Mouse (Mus musculus) left cerebral cortex, adult 8-10 months (tissue): ENCODE data around the gene 8030474K03Rik. TPM values are rescaled to one million over a fixed set of nuclear protein-coding genes. Genes with fewer than 3 reads are reported as not detected.
"Not testable (repeated sequence)": the region's sequence is repeated elsewhere in the genome, so short reads cannot be mapped to it uniquely, and the experiment has no call there.

Experiments
- DNase-seq, 2 experiments: peaks; one replicate each; pipeline ENCODE4 v3.0.0; 2022; ENCODE audit warnings: low spot score in 2 of 2
- total RNA-seq, 4 experiments: library from RNA; stranded (reverse); gene quantifications; 2 replicates each; pipeline ENCODE4 v1.2.4; 2022

Gene 8030474K03Rik
- not detected for total RNA-seq

GRCm38 (mm10) chrX:101794342-101794741 lies at the start of gene 8030474K03Rik, which contains the start of gene Gm4779:
TSS of gene 8030474K03Rik (plus strand) at chrX:101794656.
TSS of gene Gm4779 (minus strand) at chrX:101794423.
- no peak for DNase-seq

GRCm38 (mm10) chrX:101750144-101750543 lies 44.3 kb upstream of the 8030474K03Rik start:
- DNase-seq, result no peak

- DNase-seq, result peak; percentile 6 to 39
Measured at GRCm38 (mm10) chrX:101754478-101754877, 40.0 kb upstream of the 8030474K03Rik start.

- DNase-seq, result no peak
Measured at GRCm38 (mm10) chrX:101764621-101765020, 29.8 kb upstream of the 8030474K03Rik start.

DNA sequence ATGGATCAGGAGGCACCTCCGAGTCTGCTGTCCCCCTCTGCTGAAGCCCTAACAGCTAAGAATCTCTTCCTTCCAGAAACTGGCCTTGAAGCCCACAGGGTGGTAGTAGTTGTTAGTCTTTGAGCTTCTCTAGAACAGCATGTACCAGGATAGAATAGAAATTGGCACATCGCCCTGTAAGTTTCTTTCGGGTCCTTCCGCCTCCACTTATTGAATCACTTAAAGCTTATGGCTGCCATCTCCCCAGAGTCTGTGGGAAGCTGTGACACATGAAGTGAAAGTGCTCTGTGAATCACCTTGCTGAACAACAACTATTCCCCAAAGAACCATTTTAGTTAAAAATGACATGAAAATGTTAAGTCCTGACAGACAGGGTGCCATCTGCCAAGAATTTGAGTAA lies 29.3 kb upstream of the 8030474K03Rik start:
- DNase-seq, result peak in 1 of 2 experiments; percentile 68

- DNase-seq, result no peak
Measured at GRCm38 (mm10) chrX:101767280-101767679, 27.2 kb upstream of the 8030474K03Rik start.

DNA sequence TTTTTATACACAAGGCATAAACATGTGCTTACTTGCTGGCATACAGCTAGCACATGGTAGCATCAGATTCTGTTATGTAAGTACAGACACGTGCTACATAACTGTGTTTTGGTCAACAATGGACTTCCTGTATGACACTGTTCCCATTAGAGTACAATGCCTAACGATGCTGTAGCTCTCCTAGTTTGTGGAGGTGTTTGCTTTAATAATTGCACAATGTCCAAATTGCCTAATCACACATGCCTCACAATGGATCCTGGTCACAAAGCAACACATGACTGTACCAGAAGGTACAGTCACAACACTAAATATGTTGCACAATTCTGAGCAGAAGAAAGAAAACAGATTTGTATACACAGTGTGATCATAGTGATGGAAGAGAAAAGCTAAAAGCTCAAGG lies 25.0 kb upstream of the 8030474K03Rik start:
- no peak for DNase-seq

DNA sequence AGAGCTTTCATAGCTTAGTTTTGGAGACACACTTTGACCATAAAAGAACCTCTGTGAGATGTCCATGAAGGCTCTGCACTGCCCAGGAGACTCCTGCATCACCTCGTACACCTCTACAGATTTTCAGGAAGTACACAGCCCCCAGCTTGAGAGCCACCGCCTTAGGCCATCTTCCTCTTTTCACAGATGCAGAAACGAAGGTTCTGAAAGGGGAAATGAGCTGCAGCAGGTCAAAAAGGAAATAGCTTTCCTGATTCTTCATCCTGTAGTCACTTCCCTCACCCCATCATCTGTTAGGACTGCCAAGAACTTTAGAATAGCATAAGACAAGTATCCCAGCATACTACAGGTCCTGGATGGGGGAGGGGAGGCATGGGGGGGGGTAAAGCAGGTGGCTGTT lies 24.1 kb upstream of the 8030474K03Rik start:
- no peak for DNase-seq

DNA sequence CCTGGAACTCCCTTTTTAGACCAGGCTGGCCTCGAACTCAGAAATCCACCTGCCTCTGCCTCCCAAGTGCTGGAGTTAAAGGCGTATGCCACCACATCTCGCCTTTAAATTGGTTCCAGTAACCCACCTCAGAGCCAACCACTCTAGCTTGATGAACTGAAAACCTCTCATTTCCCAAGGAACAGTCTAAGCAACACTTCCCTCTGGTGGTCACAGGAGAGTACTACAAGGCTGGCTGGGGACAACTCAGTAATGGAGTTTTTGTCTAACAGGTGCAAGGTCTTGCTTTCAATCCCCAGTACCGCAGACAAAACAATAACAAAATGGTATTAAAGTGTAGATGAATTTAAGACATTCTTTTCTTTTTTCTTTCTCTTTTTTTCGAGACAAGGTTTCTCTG lies 22.4 kb upstream of the 8030474K03Rik start:
- DNase-seq, result no peak

GRCm38 (mm10) chrX:101791551-101791950 lies 2.9 kb upstream of the 8030474K03Rik start:
- DNase-seq, result peak in 1 of 2 experiments; percentile 48

GRCm38 (mm10) chrX:101805512-101805911 lies 11.1 kb downstream of the 8030474K03Rik start:
- no peak for DNase-seq

- DNase-seq, result no peak
Measured at GRCm38 (mm10) chrX:101811750-101812149, 17.3 kb downstream of the 8030474K03Rik start.

GRCm38 (mm10) chrX:101819163-101819562 lies 24.7 kb downstream of the 8030474K03Rik start:
- DNase-seq, result no peak

- not testable (repeated sequence) for DNase-seq
Measured at GRCm38 (mm10) chrX:101819980-101820379, 25.5 kb downstream of the 8030474K03Rik start.

GRCm38 (mm10) chrX:101847191-101847795 lies 52.8 kb downstream of the 8030474K03Rik start:
- DNase-seq, result no peak

Other genes with a start within 250 kb of the 8030474K03Rik start
- 100 to 1,000 TPM; 187 to 203 (median 200) TPM for gene Ogt, start 154.6 kb upstream of the 8030474K03Rik start, total RNA-seq
- under 1 TPM in 1 of 4 experiments, not detected in 3; 0.28 TPM for gene Cxcr3, start 60.4 kb upstream of the 8030474K03Rik start, total RNA-seq
- under 1 TPM; 0.33 to 0.66 (median 0.52) TPM for gene Gm4779, start 233 bp upstream of the 8030474K03Rik start, total RNA-seq
- gene Nhsl2, start 54.7 kb downstream of the 8030474K03Rik start, total RNA-seq, result 10 to 100 TPM; 36.2 to 44.7 (median 41.9) TPM